In genomic region chr12:52394719-52395062, GRCm38 (mm10) we compare ENCODE assay signal across 19 mouse cellular contexts.
A peak's percentile ranks its signal among the peaks of the same experiment; 100 is the strongest.
DNase-seq lines count a peak whose midpoint lies in the region; ATAC-seq and TF ChIP-seq lines count a peak whose summit lies in the region.
"Had no signal": no experiment of that assay in that cellular context is flagged by ENCODE, and none has a peak within 500 bp of the region (broad histone marks: within the 10 kb centered on the region; RNA-seq: fewer than 3 reads in every experiment).

No protein-coding gene starts in this region.

- no peak overlapping the region for H3K9ac ChIP-seq in lung, embryonic 14.5 days
- H3K9ac ChIP-seq in neural tube, embryonic 12.5 days = no peak overlapping the region
- H3K9ac ChIP-seq in neural tube, embryonic 15.5 days (replicated peaks) = no peak overlapping the region
- H3K9ac ChIP-seq: hindbrain, embryonic 14.5 days; neural tube, embryonic 13.5 days had no signal

- peak overlapping the region; percentile 67; the same call in 1 of the 2 replicates for H3K27ac ChIP-seq in heart, embryonic 10.5 days
- H3K27ac ChIP-seq in lung, embryonic 14.5 days (ENCODE audit: low read depth) = peak overlapping the region; percentile 25; the same call in 1 of the 2 replicates
- H3K27ac ChIP-seq in neural tube, embryonic 12.5 days = no peak overlapping the region
- no peak overlapping the region for H3K27ac ChIP-seq in neural tube, embryonic 15.5 days (replicated peaks)
- H3K27ac ChIP-seq: gastrocnemius, adult 2 months; hindbrain, embryonic 14.5 days had no signal

- peak; percentile 1; the same call in 1 of the 2 replicates for ATAC-seq in lung, embryonic 14.5 days (ENCODE audit: insufficient read depth)
- ATAC-seq in neural tube, embryonic 12.5 days (ENCODE audit: low FRiP score, low read depth) = 0 out of 2 replicates have a peak, but pooled peaks have one; percentile 2
- ATAC-seq in neural tube, embryonic 15.5 days (ENCODE audit: low FRiP score) = no peak

- no peak for TF ChIP-seq CTCF in lung, embryonic 14.5 days (IDR thresholded peaks at IDR 0.05; ENCODE audit: low read depth)

- no peak overlapping the region for H3K4me2 ChIP-seq in lung, embryonic 14.5 days
- no peak overlapping the region for H3K4me2 ChIP-seq in neural tube, embryonic 12.5 days (replicated peaks)
- H3K4me2 ChIP-seq in neural tube, embryonic 15.5 days = no peak overlapping the region
- H3K4me2 ChIP-seq: hindbrain, embryonic 14.5 days; liver, embryonic 11.5 days; neural tube, embryonic 13.5 days had no signal

- WGBS in heart, embryonic 10.5 days = 81% methylated on average over 3 of the region's 3 CpGs
- 78% methylated on average over 3 of the region's 3 CpGs for WGBS in lung, embryonic 14.5 days
- WGBS in neural tube, embryonic 12.5 days = 87% methylated on average over 3 of the region's 3 CpGs
- WGBS in neural tube, embryonic 15.5 days = 73% methylated on average over 3 of the region's 3 CpGs

- no peaks in the 10 kb centered on the region for H3K36me3 ChIP-seq in heart, embryonic 10.5 days
- H3K36me3 ChIP-seq in lung, embryonic 14.5 days (ENCODE audit: insufficient read depth) = no peaks in the 10 kb centered on the region
- no peaks in the 10 kb centered on the region for H3K36me3 ChIP-seq in neural tube, embryonic 12.5 days
- H3K36me3 ChIP-seq in neural tube, embryonic 15.5 days = no peaks in the 10 kb centered on the region
- H3K36me3 ChIP-seq: neural tube, embryonic 13.5 days had no signal

- H3K9me3 ChIP-seq in heart, embryonic 10.5 days = no peaks in the 10 kb centered on the region
- H3K9me3 ChIP-seq in lung, embryonic 14.5 days (ENCODE audit: low read depth, low read length) = no peaks in the 10 kb centered on the region
- H3K9me3 ChIP-seq in neural tube, embryonic 12.5 days = no peaks in the 10 kb centered on the region
- H3K9me3 ChIP-seq in neural tube, embryonic 15.5 days (replicated peaks) = no peaks in the 10 kb centered on the region
- H3K9me3 ChIP-seq: neural tube, embryonic 13.5 days had no signal

- DNase-seq in heart, embryonic 10.5 days (ENCODE audit: low spot score) = no peak
- no peak for DNase-seq in heart, adult 11 months
- no peak for DNase-seq in lung, embryonic 14.5 days
- no peak for DNase-seq in lung, postnatal 4 days
- no peak for DNase-seq in adrenal gland, adult 2 months
- DNase-seq: cerebellum, adult 2 months; gastrocnemius, adult 2 months; heart, postnatal 10 days; kidney, postnatal 36 days; lung, adult 18-20 months; spleen, adult 18-20 months; thymus, adult 18-20 months; thymus, postnatal 4 days had no signal

- H3K4me1 ChIP-seq in heart, embryonic 10.5 days = peaks cover 40% of the 10 kb centered on the region
- 0 out of 2 replicates have a peak, but pooled peaks cover 2% of the 10 kb centered on the region for H3K4me1 ChIP-seq in lung, embryonic 14.5 days (ENCODE audit: insufficient read depth)
- H3K4me1 ChIP-seq in neural tube, embryonic 12.5 days = peaks cover 12% of the 10 kb centered on the region
- H3K4me1 ChIP-seq in neural tube, embryonic 15.5 days = peaks cover 32% of the 10 kb centered on the region

- no peak overlapping the region for H3K4me3 ChIP-seq in heart, embryonic 10.5 days
- H3K4me3 ChIP-seq in lung, embryonic 14.5 days (ENCODE audit: low read depth, low read length) = no peak overlapping the region
- H3K4me3 ChIP-seq in neural tube, embryonic 12.5 days = no peak overlapping the region
- H3K4me3 ChIP-seq in neural tube, embryonic 15.5 days (replicated peaks) = no peak overlapping the region
- H3K4me3 ChIP-seq: gastrocnemius, adult 2 months; neural tube, embryonic 13.5 days had no signal

- H3K27me3 ChIP-seq in heart, embryonic 10.5 days (ENCODE audit: insufficient read depth, poor library complexity, severe bottlenecking) = no peaks in the 10 kb centered on the region
- H3K27me3 ChIP-seq in lung, embryonic 14.5 days (ENCODE audit: insufficient read depth, low read length) = no peaks in the 10 kb centered on the region
- no peaks in the 10 kb centered on the region for H3K27me3 ChIP-seq in neural tube, embryonic 12.5 days (replicated peaks)
- H3K27me3 ChIP-seq in neural tube, embryonic 15.5 days (replicated peaks) = no peaks in the 10 kb centered on the region
- H3K27me3 ChIP-seq: CH12.LX; neural tube, embryonic 13.5 days had no signal

Comparison
In these comparisons a context has a peak if more than half of its experiments do, and no peak if none do; other contexts are left out.
1. H3K27ac ChIP-seq: peak in heart, embryonic 10.5 days (single experiment) and lung, embryonic 14.5 days (single experiment); none in neural tube, embryonic 12.5 days (single experiment) and neural tube, embryonic 15.5 days (single experiment).